In the genomic region with DNA sequence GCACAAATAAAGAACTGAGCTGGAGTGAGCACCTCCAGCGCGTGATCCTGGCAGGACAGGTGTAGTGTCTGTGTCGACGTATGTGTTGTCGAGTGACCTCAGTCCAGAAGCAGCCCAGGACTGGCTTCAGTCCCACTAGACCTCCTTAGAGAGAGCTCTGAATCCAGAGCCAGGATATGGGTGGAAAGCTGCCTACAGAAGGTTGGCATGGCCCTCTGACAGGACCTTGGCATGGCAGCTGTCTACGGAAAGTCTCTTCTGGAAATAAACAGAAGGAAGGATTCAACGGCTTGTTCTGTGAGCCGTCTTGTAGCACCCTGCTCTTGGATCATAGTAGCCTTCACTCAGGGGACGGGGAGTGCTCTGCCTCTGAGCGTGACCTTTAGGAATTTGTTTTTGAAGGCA, we compare ENCODE assay signal across 15 mouse cellular contexts. TPM values are rescaled to one million over a fixed set of nuclear protein-coding genes. Genes with fewer than 3 reads are reported as not detected.
A peak's percentile ranks its signal among the peaks of the same experiment; 100 is the strongest.
DNase-seq lines count a peak whose midpoint lies in the region; ATAC-seq and TF ChIP-seq lines count a peak whose summit lies in the region.
"Had no signal": no experiment of that assay in that cellular context is flagged by ENCODE, and none has a peak within 500 bp of the region (broad histone marks: within the 10 kb centered on the region; RNA-seq: fewer than 3 reads in every experiment).

No protein-coding gene starts in this region.

- no peak overlapping the region for H3K4me2 ChIP-seq in heart, embryonic 11.5 days
- no peak overlapping the region for H3K4me2 ChIP-seq in hindbrain, postnatal 0 days (ENCODE audit: low read depth, low read length)
- H3K4me2 ChIP-seq: midbrain, embryonic 11.5 days; neural tube, embryonic 15.5 days had no signal

- H3K27me3 ChIP-seq in heart, embryonic 11.5 days (ENCODE audit: control insufficient read depth, insufficient read depth, low read length) = no peaks in the 10 kb centered on the region
- H3K27me3 ChIP-seq in hindbrain, postnatal 0 days (ENCODE audit: insufficient read depth, low read length) = no peaks in the 10 kb centered on the region
- H3K27me3 ChIP-seq: neural tube, embryonic 15.5 days had no signal

- no peak overlapping the region for H3K4me3 ChIP-seq in heart, embryonic 11.5 days (ENCODE audit: low read depth, low read length)
- no peak overlapping the region for H3K4me3 ChIP-seq in hindbrain, postnatal 0 days (ENCODE audit: low read length)
- H3K4me3 ChIP-seq: neural tube, embryonic 15.5 days had no signal

- ATAC-seq in heart, embryonic 11.5 days (replicated peaks; ENCODE audit: insufficient number of reproducible peaks, low FRiP score, low TSS enrichment) = no peak
- ATAC-seq in hindbrain, postnatal 0 days = no peak
- no peak for ATAC-seq in monocyte, adult 5-6 weeks (replicated peaks; ENCODE audit: insufficient number of reproducible peaks, low FRiP score, low TSS enrichment, poor library complexity, severe bottlenecking)
- ATAC-seq: CD4-positive, CD25-positive, alpha-beta regulatory T cell, adult 4 months had no signal

- H3K27ac ChIP-seq in heart, embryonic 11.5 days (ENCODE audit: low read depth, low read length) = no peak overlapping the region
- H3K27ac ChIP-seq in hindbrain, postnatal 0 days = no peak overlapping the region
- H3K27ac ChIP-seq: liver, embryonic 14.5 days; neural tube, embryonic 15.5 days; stomach, postnatal 0 days had no signal

- H3K36me3 ChIP-seq in heart, embryonic 11.5 days (ENCODE audit: control insufficient read depth, insufficient read depth, low read length) = peaks cover 3% of the 10 kb centered on the region; the same call in 1 of the 2 replicates
- H3K36me3 ChIP-seq in hindbrain, postnatal 0 days (ENCODE audit: insufficient read depth, low read length) = peaks cover 18% of the 10 kb centered on the region; the same call in 1 of the 2 replicates

- no peaks in the 10 kb centered on the region for H3K9me3 ChIP-seq in heart, embryonic 11.5 days (replicated peaks; ENCODE audit: control insufficient read depth, low read length)
- H3K9me3 ChIP-seq in hindbrain, postnatal 0 days (ENCODE audit: low read length) = no peaks in the 10 kb centered on the region
- H3K9me3 ChIP-seq: neural tube, embryonic 15.5 days had no signal

- no peak overlapping the region for H3K9ac ChIP-seq in heart, embryonic 11.5 days (ENCODE audit: low read depth, low read length)
- H3K9ac ChIP-seq in hindbrain, postnatal 0 days (replicated peaks; ENCODE audit: low read length) = no peak overlapping the region
- H3K9ac ChIP-seq: liver, embryonic 14.5 days; neural tube, embryonic 15.5 days had no signal

- H3K4me1 ChIP-seq in heart, embryonic 11.5 days (ENCODE audit: control insufficient read depth, insufficient read depth, low read length) = no peaks in the 10 kb centered on the region
- no peaks in the 10 kb centered on the region for H3K4me1 ChIP-seq in hindbrain, postnatal 0 days (ENCODE audit: insufficient read depth, low read length)
- H3K4me1 ChIP-seq: neural tube, embryonic 15.5 days had no signal

- no peak for TF ChIP-seq CTCF in hindbrain, postnatal 0 days (IDR thresholded peaks at IDR 0.05; ENCODE audit: low read depth)

- WGBS in heart, embryonic 11.5 days (ENCODE audit: insufficient replicate concordance) = 88% methylated on average over 10 of the region's 10 CpGs
- WGBS in hindbrain, postnatal 0 days = 88% methylated on average over 10 of the region's 10 CpGs

- peak; percentile 48 to 55 for DNase-seq in heart, adult 9 months (ENCODE audit: low spot score in 2 of 2)
- peak; percentile 70 for DNase-seq in adrenal gland, postnatal 14 days
- DNase-seq in cerebellum, adult 8-10 months = peak; percentile 17
- DNase-seq in gastrocnemius, postnatal 25 days = peak; percentile 73
- no peak for DNase-seq in hindbrain, postnatal 0 days (ENCODE audit: low spot score)
- no peak for DNase-seq in spleen, adult 18-20 months
- DNase-seq: kidney, adult 18-20 months; right cerebral cortex, postnatal 4 days had no signal

RNA-seq across cellular contexts. Expression of gene Fam13c, which starts 37.5 kb away (rescaled TPM):
- 8.2 TPM in 2 replicates for polyA plus RNA-seq in heart, embryonic 11.5 days (2014; fragmentation: Nextera tagmentation; extraction: Ambion mirVana)
- 14.7 and 17.3 TPM in 2 replicates for total RNA-seq in adrenal gland, postnatal 14 days (2021)
- 1 to 10 TPM; 5.4 to 5.7 TPM for total RNA-seq in gastrocnemius, postnatal 25 days (2021)
- total RNA-seq in hindbrain, postnatal 0 days (2014; rRNA removed) = 6.8 and 7.7 TPM in 2 replicates
- 18.3 and 18.8 TPM in 2 replicates for polyA plus RNA-seq in hindbrain, postnatal 0 days (2015; fragmentation: Nextera tagmentation; extraction: Ambion mirVana)
- not detected in 3 replicates for total RNA-seq in monocyte, adult 5-6 weeks (2017)
- polyA plus RNA-seq: CD4-positive, CD25-positive, alpha-beta regulatory T cell, adult 4 months had no signal

Comparison
In these comparisons a context has a peak if more than half of its experiments do, and no peak if none do; other contexts are left out.
1. DNase-seq: peak in heart, adult 9 months (2 of 2), adrenal gland, postnatal 14 days (single experiment), cerebellum, adult 8-10 months (single experiment) and gastrocnemius, postnatal 25 days (single experiment); none in hindbrain, postnatal 0 days (single experiment) and spleen, adult 18-20 months (0 of 2).